Mouse (Mus musculus) neural tube, embryonic 11.5 days (tissue): ENCODE data around the gene Rasl11b. TPM values are rescaled to one million over a fixed set of nuclear protein-coding genes. Genes with fewer than 3 reads are reported as not detected.
A peak's percentile ranks its signal among the peaks of the same experiment; 100 is the strongest.

Source experiments
- ATAC-seq: fragments of 200-750 bp; cut with Nextera tagmentation; 2 replicates; pipeline ENCODE4 v1.8.0; 2017; ENCODE audit warnings: moderate number of reproducible peaks, mild to moderate bottlenecking, moderate TSS enrichment, moderate library complexity; ENCODE audit not compliant: insufficient read depth, low FRiP score, low TSS enrichment
- DNase-seq: peaks from one replicate; pipeline ENCODE4 v3.0.0-alpha.2; 2015; ENCODE audit warnings: low spot score
- H3K27ac ChIP-seq: fragments of 300-500 bp; sonication (generic); 2 replicates; pipeline ENCODE4 v1.5.1; 2014; ENCODE audit warnings: low read depth, mild to moderate bottlenecking, low read length
- H3K27me3 ChIP-seq: fragments of 300-500 bp; sonication (generic); 2 replicates; pipeline ENCODE4 v1.6.1; 2014; ENCODE audit warnings: mild to moderate bottlenecking, low read length, mixed read lengths; ENCODE audit not compliant: control insufficient read depth, insufficient read depth
- H3K36me3 ChIP-seq: fragments of 300-500 bp; sonication (generic); 2 replicates; pipeline ENCODE4 v1.6.1; 2014; ENCODE audit warnings: mild to moderate bottlenecking, low read length, moderate library complexity, mixed read lengths; ENCODE audit not compliant: control insufficient read depth, insufficient read depth
- H3K4me1 ChIP-seq: fragments of 300-500 bp; sonication (generic); 2 replicates; pipeline ENCODE4 v1.6.1; 2014; ENCODE audit warnings: low read length, mixed read lengths; ENCODE audit not compliant: control insufficient read depth, insufficient read depth
- H3K4me2 ChIP-seq: fragments of 300-500 bp; sonication (generic); 2 replicates; pipeline ENCODE4 v1.6.1; 2014; ENCODE audit warnings: low read depth, mild to moderate bottlenecking, moderate library complexity
- H3K4me3 ChIP-seq: fragments of 300-500 bp; sonication (generic); 2 replicates; pipeline ENCODE4 v1.5.1; 2014; ENCODE audit warnings: low read depth, low read length
- H3K9ac ChIP-seq: fragments of 300-500 bp; sonication (generic); 2 replicates; pipeline ENCODE4 v1.6.1; 2014; ENCODE audit warnings: mild to moderate bottlenecking, low read length
- H3K9me3 ChIP-seq: fragments of 300-500 bp; sonication (generic); 2 replicates; pipeline ENCODE4 v1.6.1; 2016; ENCODE audit warnings: low read length; ENCODE audit not compliant: control insufficient read depth
- WGBS: fragments of 180-500 bp; shearing (Covaris S2); extraction: QIAGEN DNeasy Blood & Tissue Kit; methylation state at CpG from one replicate; pipeline ENCODE4 v1.1.7; 2014; 5-methylcytosine and 5-hydroxymethylcytosine counted together
- polyA plus RNA-seq: library from polyadenylated mRNA; unstranded; fragments of >200 nt; fragmentation: Nextera tagmentation; extraction: Ambion mirVana; gene quantifications from 2 replicates; pipeline ENCODE4 v1.2.1, GENCODE M21; 2014

The Rasl11b gene
- polyA plus RNA-seq, 1 experiment from 2014 or later: 38.7 TPM

- no peaks in the 10 kb centered on the region for H3K27me3 ChIP-seq
- no peak overlapping the region for H3K9ac ChIP-seq
- H3K27ac ChIP-seq: 0 out of 2 replicates have a peak overlapping the region, but pooled peaks have one; percentile 9
- peaks cover 8% of the 10 kb centered on the region; the same call in 1 of the 2 replicates for H3K4me1 ChIP-seq
- no peak for ATAC-seq
- H3K4me2 ChIP-seq: no peak overlapping the region
- 53% methylated on average over 14 of the region's 14 CpGs for WGBS
- no peaks in the 10 kb centered on the region for H3K36me3 ChIP-seq
- no peak overlapping the region for H3K4me3 ChIP-seq
- peak; percentile 56 for DNase-seq
- H3K9me3 ChIP-seq: no peaks in the 10 kb centered on the region
Measured at GRCm38 (mm10) chr5:74175526-74176270, 19.4 kb upstream of the Rasl11b start.

- 14% methylated on average over 10 of the region's 10 CpGs for WGBS
- DNase-seq: no peak
Measured at GRCm38 (mm10) chr5:74180216-74180615, 14.9 kb upstream of the Rasl11b start.

GRCm38 (mm10) chr5:74183118-74183517 lies 12.0 kb upstream of the Rasl11b start:
- ATAC-seq (no peak), DNase-seq (no peak)
- Histone ChIP-seq H3K4me2 (no peak overlapping the region), H3K27me3 (no peaks in the 10 kb centered on the region), H3K4me3 (no peak overlapping the region), H3K9me3 (no peaks in the 10 kb centered on the region), H3K27ac (no peak overlapping the region), H3K36me3 (no peaks in the 10 kb centered on the region), H3K9ac (no peak overlapping the region), H3K4me1 (peaks cover 5% of the 10 kb centered on the region; the same call in 1 of the 2 replicates)
- WGBS: 69% methylated on average over 10 of the region's 10 CpGs

More at GRCm38 (mm10) chr5:74180216-74180615, 14.9 kb upstream of the Rasl11b start:
- H3K27me3 ChIP-seq: no peaks in the 10 kb centered on the region
- ATAC-seq: no peak
- H3K4me3 ChIP-seq: no peak overlapping the region
- H3K4me2 ChIP-seq: no peak overlapping the region
- peaks cover 8% of the 10 kb centered on the region; the same call in 1 of the 2 replicates for H3K4me1 ChIP-seq
- H3K36me3 ChIP-seq: no peaks in the 10 kb centered on the region
- H3K9me3 ChIP-seq: no peaks in the 10 kb centered on the region
- H3K27ac ChIP-seq: no peak overlapping the region
- no peak overlapping the region for H3K9ac ChIP-seq

- Histone ChIP-seq H3K27ac (no peak overlapping the region), H3K9me3 (no peaks in the 10 kb centered on the region), H3K4me3 (no peak overlapping the region), H3K9ac (no peak overlapping the region), H3K4me2 (no peak overlapping the region), H3K4me1 (peaks cover 5% of the 10 kb centered on the region; the same call in 1 of the 2 replicates), H3K27me3 (no peaks in the 10 kb centered on the region), H3K36me3 (no peaks in the 10 kb centered on the region)
- no peak for ATAC-seq
- WGBS: 80% methylated on average over 9 of the region's 9 CpGs
- no peak for DNase-seq
Measured at GRCm38 (mm10) chr5:74184607-74185006, 10.5 kb upstream of the Rasl11b start.

- no peak for DNase-seq
- H3K36me3 ChIP-seq: no peaks in the 10 kb centered on the region
- H3K9ac ChIP-seq: no peak overlapping the region
- H3K4me2 ChIP-seq: no peak overlapping the region
- no peaks in the 10 kb centered on the region for H3K4me1 ChIP-seq
- no peaks in the 10 kb centered on the region for H3K9me3 ChIP-seq
- no peaks in the 10 kb centered on the region for H3K27me3 ChIP-seq
- ATAC-seq: no peak
- H3K4me3 ChIP-seq: no peak overlapping the region
- 95% methylated on average over 12 of the region's 12 CpGs for WGBS
- no peak overlapping the region for H3K27ac ChIP-seq
Measured at GRCm38 (mm10) chr5:74188076-74188475, 7.0 kb upstream of the Rasl11b start.

DNA sequence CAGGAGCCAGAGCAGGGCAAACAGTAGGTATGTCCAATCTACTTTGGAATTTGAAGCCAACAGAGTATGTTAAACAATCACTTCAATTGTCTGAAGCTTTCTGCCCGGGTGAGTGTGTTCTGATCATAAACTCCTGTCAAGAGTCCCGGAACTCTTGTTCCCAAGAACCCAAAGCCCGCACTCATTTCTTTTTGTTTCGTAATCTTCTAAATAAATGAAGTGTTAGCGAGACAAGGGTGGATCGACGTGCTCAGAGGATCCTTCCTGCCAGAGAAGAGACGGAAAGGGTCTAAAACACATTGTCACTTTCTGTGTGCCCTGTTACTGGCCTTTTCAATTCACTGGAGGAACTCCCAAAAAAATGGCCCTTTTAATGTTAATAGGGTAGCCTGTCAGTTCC lies 6.2 kb upstream of the Rasl11b start:
- WGBS: 83% methylated on average over 8 of the region's 8 CpGs
- no peak overlapping the region for H3K4me2 ChIP-seq
- H3K4me1 ChIP-seq: peaks cover 2% of the 10 kb centered on the region; the same call in 1 of the 2 replicates
- no peaks in the 10 kb centered on the region for H3K36me3 ChIP-seq
- ATAC-seq (no peak), DNase-seq (no peak)
- no peak overlapping the region for H3K9ac ChIP-seq
- H3K27ac ChIP-seq: no peak overlapping the region
- no peak overlapping the region for H3K4me3 ChIP-seq
- no peaks in the 10 kb centered on the region for H3K9me3 ChIP-seq
- H3K27me3 ChIP-seq: no peaks in the 10 kb centered on the region

- no peak for DNase-seq
- Histone ChIP-seq H3K4me3 (no peak overlapping the region), H3K4me1 (peaks cover 8% of the 10 kb centered on the region), H3K27ac (no peak overlapping the region), H3K9me3 (no peaks in the 10 kb centered on the region), H3K27me3 (no peaks in the 10 kb centered on the region), H3K36me3 (no peaks in the 10 kb centered on the region), H3K9ac (no peak overlapping the region), H3K4me2 (no peak overlapping the region)
- 57% methylated on average over 9 of the region's 9 CpGs for WGBS
- ATAC-seq: no peak
Measured at GRCm38 (mm10) chr5:74189484-74190160, 5.5 kb upstream of the Rasl11b start.

DNA sequence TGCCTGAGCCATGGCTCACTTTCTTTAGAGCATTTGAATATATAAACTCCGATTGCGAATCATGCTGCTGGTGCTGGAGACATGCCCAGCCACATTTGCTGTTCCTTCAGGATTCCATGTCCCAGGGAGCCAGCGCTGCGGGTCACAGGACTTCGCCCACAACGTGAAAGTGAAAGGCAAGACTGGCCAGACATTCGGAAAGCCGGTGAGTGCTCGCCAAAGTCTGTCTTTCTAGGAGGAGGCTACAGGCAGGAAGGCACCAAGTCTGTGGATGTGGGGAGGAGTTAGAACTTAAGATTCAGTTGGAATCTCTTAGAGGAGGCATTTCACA lies 5.0 kb upstream of the Rasl11b start:
- Histone ChIP-seq H3K27ac (no peak overlapping the region), H3K36me3 (no peaks in the 10 kb centered on the region), H3K9me3 (no peaks in the 10 kb centered on the region), H3K27me3 (no peaks in the 10 kb centered on the region), H3K4me2 (no peak overlapping the region), H3K4me3 (no peak overlapping the region), H3K4me1 (peaks cover 10% of the 10 kb centered on the region), H3K9ac (no peak overlapping the region)
- ATAC-seq (no peak), DNase-seq (no peak)
- WGBS: 61% methylated on average over 9 of the region's 9 CpGs

DNA sequence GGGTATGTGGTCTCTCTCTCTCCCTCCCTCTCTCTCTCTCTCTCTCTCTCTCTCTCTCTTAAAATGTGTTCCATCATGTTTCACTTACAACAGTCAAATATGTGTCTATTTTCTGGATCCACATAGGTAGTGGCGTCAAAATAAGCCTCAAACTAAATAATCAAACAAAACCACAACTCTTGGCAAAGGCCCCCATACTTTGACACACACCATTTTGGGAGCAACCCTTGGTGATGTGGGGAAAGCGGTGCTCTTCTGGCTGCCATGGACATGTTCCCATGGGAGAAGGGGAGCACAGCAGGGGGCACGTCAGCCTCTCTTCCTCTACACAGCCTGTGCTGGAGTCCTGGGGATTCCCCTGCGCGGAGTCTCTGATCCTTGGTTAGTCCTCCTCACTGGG lies 4.2 kb upstream of the Rasl11b start:
- Histone ChIP-seq H3K4me3 (no peak overlapping the region), H3K27me3 (no peaks in the 10 kb centered on the region), H3K4me1 (peaks cover 10% of the 10 kb centered on the region), H3K4me2 (no peak overlapping the region), H3K9me3 (no peaks in the 10 kb centered on the region), H3K27ac (no peak overlapping the region), H3K9ac (no peak overlapping the region), H3K36me3 (no peaks in the 10 kb centered on the region)
- DNase-seq: no peak
- no peak for ATAC-seq
- 83% methylated on average over 5 of the region's 5 CpGs for WGBS
